Mouse (Mus musculus) kidney, postnatal 4 days (tissue): ENCODE results near the gene Mob2.

Experiments used
- DNase-seq, 2 experiments: peaks; one replicate each; pipeline ENCODE4 v3.0.0; 2021; ENCODE audit warnings: mixed read lengths in 2 of 2

The Mob2 gene

GRCm38 (mm10) chr7:142077138-142077537 lies 16.3 kb upstream of the Mob2 start:
- no peak for DNase-seq

- DNase-seq, result no peak
These were observed 13.5 kb upstream of the Mob2 start for GRCm38 (mm10) chr7:142074146-142074886.

- DNase-seq, result no peak
These were observed 10.9 kb upstream of the Mob2 start for GRCm38 (mm10) chr7:142071717-142072116.

- no peak for DNase-seq
These were observed 10.3 kb upstream of the Mob2 start for GRCm38 (mm10) chr7:142071212-142071578.

GRCm38 (mm10) chr7:142070458-142071211 lies 9.8 kb upstream of the Mob2 start:
- peak; percentile 85 to 88 for DNase-seq

- no peak for DNase-seq
These were observed 7.6 kb upstream of the Mob2 start for GRCm38 (mm10) chr7:142068429-142068828.

GRCm38 (mm10) chr7:142060185-142060930 lies 507 bp downstream of the Mob2 start:
- DNase-seq, result no peak

GRCm38 (mm10) chr7:142059024-142059423 lies 1.8 kb downstream of the Mob2 start:
- no peak for DNase-seq

- no peak for DNase-seq
These were observed 3.7 kb downstream of the Mob2 start for GRCm38 (mm10) chr7:142057121-142057520.

GRCm38 (mm10) chr7:142056601-142057061 lies 4.2 kb downstream of the Mob2 start:
- no peak for DNase-seq

GRCm38 (mm10) chr7:142055431-142055830 lies 5.4 kb downstream of the Mob2 start:
- DNase-seq, result no peak

- no peak for DNase-seq
These were observed 10.3 kb downstream of the Mob2 start for GRCm38 (mm10) chr7:142050536-142050935.

GRCm38 (mm10) chr7:142045932-142046331 lies 14.9 kb downstream of the Mob2 start:
- DNase-seq, result no peak

GRCm38 (mm10) chr7:142045344-142045743 lies 15.5 kb downstream of the Mob2 start:
- DNase-seq, result no peak

- no peak for DNase-seq
These were observed 20.1 kb downstream of the Mob2 start for GRCm38 (mm10) chr7:142040756-142041155.

GRCm38 (mm10) chr7:142037553-142038170 lies 23.2 kb downstream of the Mob2 start:
- peak; percentile 54 to 67 for DNase-seq

- peak in 1 of 2 experiments; percentile 22 for DNase-seq
These were observed 25.6 kb downstream of the Mob2 start for GRCm38 (mm10) chr7:142035048-142035811.

GRCm38 (mm10) chr7:142034198-142034597 lies 26.7 kb downstream of the Mob2 start:
- DNase-seq, result peak; percentile 24 to 40

- DNase-seq, result no peak
These were observed 30.8 kb downstream of the Mob2 start for GRCm38 (mm10) chr7:142030073-142030472.

GRCm38 (mm10) chr7:142025926-142026325 lies 34.9 kb downstream of the Mob2 start:
- DNase-seq, result no peak

GRCm38 (mm10) chr7:142025196-142025595 lies 35.7 kb downstream of the Mob2 start:
- no peak for DNase-seq

- no peak for DNase-seq
These were observed 40.0 kb downstream of the Mob2 start for GRCm38 (mm10) chr7:142020827-142021226.
